Mouse (Mus musculus) heart, embryonic 14.5 days (tissue): ENCODE measurements around the gene Frmpd3. TPM values are rescaled to one million over a fixed set of nuclear protein-coding genes. Genes with fewer than 3 reads are reported as not detected.

Experiments used
- ATAC-seq: fragments of 200-750 bp; cut with Nextera tagmentation; 2 replicates; pipeline ENCODE4 v1.8.0; 2017; ENCODE audit warnings: low read depth, moderate TSS enrichment; ENCODE audit not compliant: insufficient number of reproducible peaks, insufficient read depth, low FRiP score
- H3K27ac ChIP-seq, 2 experiments: fragments of 200-500 bp in 1 of 2; fragments of 300-500 bp in 1 of 2; sonication (generic) in 1 of 2; replicated peaks in 1 of 2; 2 replicates each; pipeline ENCODE4 v1.5.1; 2012 to 2014; ENCODE audit warnings: low read depth in 2 of 2, low read length in 2 of 2, control low read depth in 1 of 2, mild to moderate bottlenecking in 1 of 2, mixed read lengths in 1 of 2; ENCODE audit not compliant: control insufficient read depth in 1 of 2, insufficient read depth in 1 of 2
- H3K27me3 ChIP-seq: fragments of 300-500 bp; sonication (generic); 2 replicates; pipeline ENCODE4 v1.6.1; 2014; ENCODE audit warnings: mild to moderate bottlenecking, low read length, control low read depth; ENCODE audit not compliant: control insufficient read depth, insufficient read depth
- H3K36me3 ChIP-seq: fragments of 300-500 bp; sonication (generic); 2 replicates; pipeline ENCODE4 v1.6.1; 2014; ENCODE audit warnings: mild to moderate bottlenecking, control low read depth, low read length, mixed read lengths; ENCODE audit not compliant: control insufficient read depth, insufficient read depth
- H3K4me1 ChIP-seq, 2 experiments: fragments of 200-500 bp in 1 of 2; fragments of 300-500 bp in 1 of 2; sonication (generic) in 1 of 2; 2 replicates each; pipeline ENCODE4 v1.6.1; 2012 to 2014; ENCODE audit warnings: low read length in 2 of 2, control low read depth in 1 of 2, mixed read lengths in 1 of 2; ENCODE audit not compliant: control insufficient read depth in 2 of 2, insufficient read depth in 2 of 2
- H3K4me2 ChIP-seq: fragments of 300-500 bp; sonication (generic); 2 replicates; pipeline ENCODE4 v1.6.1; 2014; ENCODE audit warnings: mild to moderate bottlenecking, low read length
- H3K4me3 ChIP-seq, 2 experiments: fragments of 200-500 bp in 1 of 2; fragments of 300-500 bp in 1 of 2; sonication (generic) in 1 of 2; 2 replicates each; pipeline ENCODE4 v1.5.1; 2012 to 2014; ENCODE audit warnings: low read length in 2 of 2, mild to moderate bottlenecking in 2 of 2, control low read depth in 1 of 2, low read depth in 1 of 2, moderate library complexity in 1 of 2; ENCODE audit not compliant: control insufficient read depth in 1 of 2, insufficient read depth in 1 of 2
- H3K9ac ChIP-seq: fragments of 300-500 bp; sonication (generic); 2 replicates; pipeline ENCODE4 v1.6.1; 2014; ENCODE audit warnings: mild to moderate bottlenecking, low read length
- H3K9me3 ChIP-seq: fragments of 300-500 bp; sonication (generic); 2 replicates; pipeline ENCODE4 v1.6.1; 2016; ENCODE audit warnings: low read length, control low read depth; ENCODE audit not compliant: control insufficient read depth
- WGBS: fragments of 180-500 bp; shearing (Covaris S2); extraction: QIAGEN DNeasy Blood & Tissue Kit; methylation state at CpG from one replicate; pipeline ENCODE4 v1.1.7; 2014; 5-methylcytosine and 5-hydroxymethylcytosine counted together
- microRNA counts: library from miRNA; unstranded; fragments of <30 nt; microRNA quantifications from one replicate; lab custom pipeline; 2016
- microRNA-seq: library from miRNA; unstranded; fragments of <30 nt; microRNA quantifications from one replicate; pipeline ENCODE4, GENCODE M21; 2016
- polyA plus RNA-seq: library from polyadenylated mRNA; unstranded; fragments of >200 nt; fragmentation: Nextera tagmentation; extraction: Ambion mirVana; gene quantifications from 2 replicates; pipeline ENCODE4 v1.2.1, GENCODE M21; 2014

Frmpd3 gene
- polyA plus RNA-seq, 1 experiment from 2014 or later = 0.07 TPM

GRCm38 (mm10) chrX:140456279-140456731 lies 114.2 kb downstream of the Frmpd3 start, which contains the start of gene Prps1:
Gene Prps1, plus strand, starts transcription at chrX:140456613.
- Histone ChIP-seq H3K4me2 (peak within 1 kb of the TSS; percentile 70), H3K27me3 (no peaks in the 10 kb centered on the region), H3K9me3 (no peaks in the 10 kb centered on the region), H3K4me1 (no peaks in the 10 kb centered on the region), H3K9ac (peak within 1 kb of the TSS; percentile 69), H3K27ac (peak within 1 kb of the TSS in 1 of 2 experiments; percentile 41; a peak in 1 of 4 replicates), H3K36me3 (no peaks in the 10 kb centered on the region), H3K4me3 (peak within 1 kb of the TSS; percentile 53 to 60)
- peak; percentile 85 for ATAC-seq
- 23% methylated on average over 26 of the region's 26 CpGs for WGBS

- H3K27ac ChIP-seq = peak overlapping the region in 1 of 2 experiments; percentile 41; a peak in 1 of 4 replicates
- ATAC-seq = peak; percentile 13; the same call in 1 of the 2 replicates
Observed at GRCm38 (mm10) chrX:140456751-140457491, 114.9 kb downstream of the Frmpd3 start.

GRCm38 (mm10) chrX:140457502-140457901 lies 115.4 kb downstream of the Frmpd3 start:
- ATAC-seq = no peak
- Histone ChIP-seq H3K27ac (no peak overlapping the region), H3K4me2 (peak overlapping the region; percentile 70)

More at GRCm38 (mm10) chrX:140456751-140457491, 114.9 kb downstream of the Frmpd3 start:
- H3K36me3 ChIP-seq = no peaks in the 10 kb centered on the region
- H3K4me3 ChIP-seq = peak overlapping the region; percentile 53 to 60
- no peaks in the 10 kb centered on the region for H3K9me3 ChIP-seq
- peak overlapping the region; percentile 69 for H3K9ac ChIP-seq
- no peaks in the 10 kb centered on the region for H3K27me3 ChIP-seq
- peak overlapping the region; percentile 70 for H3K4me2 ChIP-seq
- WGBS = 21% methylated on average over 39 of the region's 39 CpGs
- no peaks in the 10 kb centered on the region for H3K4me1 ChIP-seq

GRCm38 (mm10) chrX:140478231-140478630 lies 136.2 kb downstream of the Frmpd3 start:
- H3K4me1 ChIP-seq = no peaks in the 10 kb centered on the region
- H3K9me3 ChIP-seq = no peaks in the 10 kb centered on the region
- no peak overlapping the region for H3K9ac ChIP-seq
- peaks cover 16% of the 10 kb centered on the region for H3K36me3 ChIP-seq
- H3K4me2 ChIP-seq = no peak overlapping the region
- no peak overlapping the region for H3K4me3 ChIP-seq
- 85% methylated on average over 6 of the region's 6 CpGs for WGBS
- no peak overlapping the region for H3K27ac ChIP-seq
- no peak for ATAC-seq
- no peaks in the 10 kb centered on the region for H3K27me3 ChIP-seq

More at GRCm38 (mm10) chrX:140457502-140457901, 115.4 kb downstream of the Frmpd3 start:
- Histone ChIP-seq H3K27me3 (no peaks in the 10 kb centered on the region), H3K36me3 (no peaks in the 10 kb centered on the region), H3K4me1 (no peaks in the 10 kb centered on the region), H3K4me3 (peak overlapping the region; percentile 53 to 60), H3K9ac (peak overlapping the region; percentile 69), H3K9me3 (no peaks in the 10 kb centered on the region)
- 23% methylated on average over 12 of the region's 12 CpGs for WGBS

GRCm38 (mm10) chrX:140479171-140479570 lies 137.1 kb downstream of the Frmpd3 start:
- Histone ChIP-seq H3K36me3 (peaks cover 15% of the 10 kb centered on the region), H3K4me1 (no peaks in the 10 kb centered on the region), H3K4me2 (no peak overlapping the region), H3K9ac (no peak overlapping the region), H3K27me3 (no peaks in the 10 kb centered on the region), H3K4me3 (no peak overlapping the region), H3K27ac (no peak overlapping the region), H3K9me3 (no peaks in the 10 kb centered on the region)
- 56% methylated on average over 5 of the region's 5 CpGs for WGBS
- ATAC-seq = no peak

MicroRNAs encoded within 50 kb of the gene (microRNA counts, 519-probe panel; counts per million panel counts)
- 322 counts per million, percentile 70 among the panel's probes with 10 or more counts for microRNA mmu-miR-3475 (lab: Ali Mortazavi, UCI)

Small RNA genes within 50 kb of the gene (microRNA-seq; reads per million reads assigned to microRNA genes)
- 7.0 reads per million, percentile 18 among the genes with 10 or more reads in this experiment for gene Mir3475

Other genes with a start within 250 kb of the Frmpd3 start
- gene Prps1, start 114.3 kb downstream of the Frmpd3 start, polyA plus RNA-seq = 53.7 and 60.8 TPM in 2 replicates